Mouse (Mus musculus): ENCODE results near the gene Mettl16. TPM values are rescaled to one million over a fixed set of nuclear protein-coding genes. Genes with fewer than 3 reads are reported as not detected.

Gene Mettl16
- polyA plus RNA-seq, 1 experiment from 2014 or later = 54.3 TPM

DNA sequence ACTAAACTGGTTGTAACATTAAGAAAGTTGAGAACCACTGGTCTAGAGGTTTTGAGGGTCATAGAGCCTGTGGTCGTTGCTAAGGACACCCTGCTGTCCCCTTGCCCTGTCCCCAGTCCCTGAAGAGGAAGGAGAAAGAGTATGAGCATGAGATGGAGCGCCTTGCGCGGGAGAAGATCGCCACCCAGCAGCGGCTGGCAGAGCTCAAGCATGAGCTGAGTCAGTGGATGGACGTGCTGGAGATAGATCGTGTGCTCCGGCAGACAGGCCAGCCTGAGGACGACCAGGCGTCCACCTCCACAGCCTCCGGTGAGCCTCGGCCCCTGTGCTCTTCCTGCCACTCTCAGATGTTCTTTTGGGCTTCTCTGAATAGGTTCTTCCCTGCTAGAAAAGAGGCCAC, 71.4 kb downstream of the Mettl16 start:
- no peaks in the 10 kb centered on the region for H3K9me3 ChIP-seq
- 87% methylated on average over 13 of the region's 13 CpGs for WGBS
- H3K27me3 ChIP-seq = no peaks in the 10 kb centered on the region
- H3K36me3 ChIP-seq = peaks cover 39% of the 10 kb centered on the region
- no peak overlapping the region for H3K4me3 ChIP-seq
- no peak for ATAC-seq (replicated peaks)
- H3K4me1 ChIP-seq = peaks cover 19% of the 10 kb centered on the region
- no peak overlapping the region for H3K27ac ChIP-seq (replicated peaks)
- no peak overlapping the region for H3K9ac ChIP-seq (replicated peaks)
- no peak overlapping the region for H3K4me2 ChIP-seq (replicated peaks)

GRCm38 (mm10) chr11:74842656-74843434, 72.2 kb downstream of the Mettl16 start:
- Histone ChIP-seq H3K27me3 (no peaks in the 10 kb centered on the region), H3K36me3 (peaks cover 39% of the 10 kb centered on the region), H3K4me1 (peaks cover 11% of the 10 kb centered on the region), H3K9me3 (no peaks in the 10 kb centered on the region), H3K27ac (replicated peaks) (no peak overlapping the region), H3K4me2 (replicated peaks) (no peak overlapping the region), H3K9ac (replicated peaks) (no peak overlapping the region), H3K4me3 (no peak overlapping the region)
- 93% methylated on average over 21 of the region's 22 CpGs for WGBS
- no peak for ATAC-seq (replicated peaks)

GRCm38 (mm10) chr11:74843435-74843714, 72.7 kb downstream of the Mettl16 start:
- no peak for ATAC-seq (replicated peaks)
- Histone ChIP-seq H3K36me3 (peaks cover 39% of the 10 kb centered on the region), H3K27me3 (no peaks in the 10 kb centered on the region), H3K9ac (replicated peaks) (no peak overlapping the region), H3K27ac (replicated peaks) (no peak overlapping the region), H3K4me3 (no peak overlapping the region), H3K9me3 (no peaks in the 10 kb centered on the region), H3K4me1 (peaks cover 9% of the 10 kb centered on the region), H3K4me2 (replicated peaks) (no peak overlapping the region)
- 83% methylated on average over 2 of the region's 2 CpGs for WGBS

- Histone ChIP-seq H3K36me3 (peaks cover 39% of the 10 kb centered on the region), H3K27me3 (no peaks in the 10 kb centered on the region), H3K9ac (replicated peaks) (no peak overlapping the region), H3K9me3 (no peaks in the 10 kb centered on the region), H3K4me1 (peaks cover 8% of the 10 kb centered on the region), H3K27ac (replicated peaks) (no peak overlapping the region), H3K4me3 (no peak overlapping the region), H3K4me2 (replicated peaks) (no peak overlapping the region)
- ATAC-seq (replicated peaks) = no peak
- 62% methylated on average over 5 of the region's 5 CpGs for WGBS
Measured at GRCm38 (mm10) chr11:74843761-74844160, 73.1 kb downstream of the Mettl16 start.

GRCm38 (mm10) chr11:74845784-74846183, 75.2 kb downstream of the Mettl16 start:
- Histone ChIP-seq H3K4me1 (no peaks in the 10 kb centered on the region), H3K27ac (replicated peaks) (no peak overlapping the region), H3K4me3 (no peak overlapping the region), H3K9ac (replicated peaks) (no peak overlapping the region), H3K27me3 (no peaks in the 10 kb centered on the region), H3K36me3 (peaks cover 39% of the 10 kb centered on the region), H3K9me3 (no peaks in the 10 kb centered on the region), H3K4me2 (replicated peaks) (no peak overlapping the region)
- no peak for ATAC-seq (replicated peaks)
- WGBS = 69% methylated on average over 3 of the region's 3 CpGs

DNA sequence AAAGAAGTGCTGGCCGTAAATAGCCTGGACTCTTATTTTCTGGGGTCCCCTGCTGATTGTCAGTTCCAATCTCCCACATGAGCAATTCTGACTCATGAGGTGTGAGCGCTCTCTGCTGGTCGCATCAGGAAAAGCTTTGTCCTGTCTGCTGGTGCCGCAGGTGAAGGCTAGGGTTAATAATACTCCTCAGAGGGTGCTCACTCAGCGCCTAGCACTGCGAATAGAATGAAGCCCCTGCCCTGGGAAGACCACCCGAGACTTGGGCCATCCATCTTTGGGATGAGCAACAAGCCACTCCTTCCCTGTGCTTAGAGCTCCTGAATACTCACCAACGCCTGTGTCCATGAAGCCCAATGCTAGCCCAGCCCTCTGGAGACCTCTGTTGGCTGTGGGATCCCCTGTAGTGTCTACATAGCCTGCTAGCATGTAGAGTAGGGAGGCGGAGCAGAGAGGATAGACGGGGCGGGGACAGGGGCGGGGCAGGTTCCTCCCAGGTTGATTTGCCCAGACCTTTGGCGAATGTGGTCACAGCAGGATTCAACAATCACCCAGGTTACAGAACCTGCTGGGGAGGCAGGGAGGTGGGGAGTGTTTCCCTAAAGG, 77.4 kb downstream of the Mettl16 start:
- Histone ChIP-seq H3K4me2 (replicated peaks) (no peak overlapping the region), H3K9me3 (no peaks in the 10 kb centered on the region), H3K36me3 (peaks cover 31% of the 10 kb centered on the region), H3K4me1 (no peaks in the 10 kb centered on the region), H3K9ac (replicated peaks) (no peak overlapping the region), H3K27me3 (no peaks in the 10 kb centered on the region), H3K27ac (replicated peaks) (no peak overlapping the region), H3K4me3 (no peak overlapping the region)
- 4% methylated on average over 13 of the region's 13 CpGs for WGBS
- ATAC-seq (replicated peaks) = peak; percentile 54

- no peak for ATAC-seq (replicated peaks)
- H3K27ac ChIP-seq (replicated peaks) = no peak overlapping the region
- no peaks in the 10 kb centered on the region for H3K9me3 ChIP-seq
- WGBS = 88% methylated on average over 14 of the region's 14 CpGs
- no peak overlapping the region for H3K9ac ChIP-seq (replicated peaks)
- H3K4me2 ChIP-seq (replicated peaks) = no peak overlapping the region
- H3K36me3 ChIP-seq = peaks cover 14% of the 10 kb centered on the region; the same call in 1 of the 2 replicates
- H3K27me3 ChIP-seq = no peaks in the 10 kb centered on the region
- no peaks in the 10 kb centered on the region for H3K4me1 ChIP-seq
- no peak overlapping the region for H3K4me3 ChIP-seq
Measured at GRCm38 (mm10) chr11:74850998-74851661, 80.5 kb downstream of the Mettl16 start.

DNA sequence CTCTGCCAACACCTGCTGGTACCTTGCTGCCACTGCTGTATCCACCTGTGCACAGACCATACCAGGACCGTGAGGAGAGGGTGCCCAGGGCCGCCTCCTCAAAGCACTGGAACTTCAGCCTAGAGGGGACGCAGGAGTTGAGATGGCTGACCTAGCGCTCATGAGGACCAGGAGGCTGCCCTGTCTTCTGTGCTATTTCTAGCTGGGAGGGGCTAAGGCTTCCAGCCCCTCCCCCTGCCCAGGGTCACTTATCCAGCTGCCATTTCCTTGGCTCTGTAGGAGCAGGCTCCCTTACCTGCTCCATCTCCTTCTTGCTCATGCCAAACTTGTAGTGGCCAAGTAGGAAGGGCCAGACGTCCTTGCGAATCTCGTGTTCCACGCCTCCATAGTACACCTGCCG, 87.1 kb downstream of the Mettl16 start:
- 89% methylated on average over 9 of the region's 9 CpGs for WGBS
- no peak for ATAC-seq (replicated peaks)
- H3K27me3 ChIP-seq = no peaks in the 10 kb centered on the region
- H3K9me3 ChIP-seq = no peaks in the 10 kb centered on the region
- H3K9ac ChIP-seq (replicated peaks) = no peak overlapping the region
- no peak overlapping the region for H3K27ac ChIP-seq (replicated peaks)
- no peak overlapping the region for H3K4me3 ChIP-seq
- peaks cover 20% of the 10 kb centered on the region; the same call in 1 of the 2 replicates for H3K36me3 ChIP-seq
- H3K4me1 ChIP-seq = no peaks in the 10 kb centered on the region
- H3K4me2 ChIP-seq (replicated peaks) = no peak overlapping the region

DNA sequence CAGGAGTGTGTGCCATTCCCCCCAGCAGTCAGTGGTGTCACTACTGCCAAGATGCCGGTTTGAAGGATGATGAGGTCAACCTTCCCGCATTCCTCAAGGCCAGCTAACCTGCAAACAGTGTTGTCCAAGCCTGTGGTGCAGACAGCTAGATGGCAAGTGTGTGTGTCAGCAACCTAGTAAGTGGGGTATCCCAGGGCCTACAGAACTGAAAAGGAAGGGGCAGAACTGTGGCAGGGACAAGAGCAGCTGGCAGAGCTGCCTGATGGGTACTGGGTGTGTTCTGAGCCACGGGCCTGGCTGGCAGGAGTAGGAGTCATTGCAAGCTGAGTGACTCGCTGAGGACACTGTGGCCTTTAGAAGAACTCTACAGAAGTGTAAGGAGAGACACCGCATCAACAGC, 91.5 kb downstream of the Mettl16 start:
- no peaks in the 10 kb centered on the region for H3K9me3 ChIP-seq
- peaks cover 13% of the 10 kb centered on the region for H3K36me3 ChIP-seq
- H3K27me3 ChIP-seq = no peaks in the 10 kb centered on the region
- no peak overlapping the region for H3K4me3 ChIP-seq
- H3K4me2 ChIP-seq (replicated peaks) = no peak overlapping the region
- no peak overlapping the region for H3K27ac ChIP-seq (replicated peaks)
- H3K4me1 ChIP-seq = peaks cover 8% of the 10 kb centered on the region; the same call in 1 of the 2 replicates
- no peak overlapping the region for H3K9ac ChIP-seq (replicated peaks)
- ATAC-seq (replicated peaks) = no peak
- WGBS = 84% methylated on average over 5 of the region's 5 CpGs

DNA sequence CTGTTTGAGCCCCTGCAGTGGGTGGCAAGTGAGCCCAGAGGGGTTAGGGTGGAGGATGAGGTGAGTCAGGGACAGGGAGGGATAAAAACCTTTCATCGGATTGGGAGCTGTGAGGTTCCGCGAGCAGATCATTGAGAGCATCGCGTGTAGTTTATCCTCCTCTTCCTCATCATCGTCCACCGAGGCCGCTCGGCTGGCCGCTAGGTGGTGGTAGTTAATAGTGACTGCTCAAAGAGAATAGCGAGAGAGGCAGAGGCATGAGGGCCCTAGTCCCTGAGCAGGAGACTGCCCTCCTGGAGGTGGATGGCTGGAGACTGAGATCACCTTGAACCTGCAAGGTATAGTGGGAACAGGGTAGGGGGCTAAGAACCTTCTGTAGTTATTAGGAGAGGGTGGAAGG, 92.8 kb downstream of the Mettl16 start:
- Histone ChIP-seq H3K4me3 (no peak overlapping the region), H3K27ac (replicated peaks) (no peak overlapping the region), H3K36me3 (peaks cover 9% of the 10 kb centered on the region), H3K9ac (replicated peaks) (no peak overlapping the region), H3K9me3 (no peaks in the 10 kb centered on the region), H3K27me3 (no peaks in the 10 kb centered on the region), H3K4me2 (replicated peaks) (no peak overlapping the region), H3K4me1 (peaks cover 10% of the 10 kb centered on the region; the same call in 1 of the 2 replicates)
- WGBS = 27% methylated on average over 11 of the region's 11 CpGs
- no peak for ATAC-seq (replicated peaks)

GRCm38 (mm10) chr11:74864421-74864820, 93.8 kb downstream of the Mettl16 start:
- no peak overlapping the region for H3K4me2 ChIP-seq (replicated peaks)
- no peak overlapping the region for H3K9ac ChIP-seq (replicated peaks)
- peaks cover 6% of the 10 kb centered on the region for H3K36me3 ChIP-seq
- WGBS = 87% methylated on average over 9 of the region's 9 CpGs
- no peak overlapping the region for H3K27ac ChIP-seq (replicated peaks)
- ATAC-seq (replicated peaks) = no peak
- H3K9me3 ChIP-seq = no peaks in the 10 kb centered on the region
- peaks cover 10% of the 10 kb centered on the region; the same call in 1 of the 2 replicates for H3K4me1 ChIP-seq
- no peak overlapping the region for H3K4me3 ChIP-seq
- H3K27me3 ChIP-seq = no peaks in the 10 kb centered on the region

DNA sequence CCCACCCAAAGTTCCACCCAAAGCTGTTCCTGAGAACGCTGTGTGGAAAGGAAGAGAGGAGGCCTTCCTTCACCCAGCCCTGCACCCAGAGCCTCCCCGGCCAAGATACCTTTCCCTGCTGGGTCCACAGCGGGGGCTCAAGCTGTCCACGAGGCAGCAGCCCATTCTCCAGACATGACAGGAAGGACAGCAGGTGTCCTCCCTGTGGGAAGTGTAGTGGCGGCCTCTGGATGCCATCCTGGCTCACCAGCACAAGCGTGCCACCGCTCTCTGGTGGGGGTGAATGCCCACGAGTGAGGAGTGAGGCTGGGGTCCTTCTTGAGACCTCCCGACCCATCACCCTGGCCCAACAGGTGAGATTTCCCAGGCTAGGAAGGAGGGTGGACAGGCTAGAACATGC, 94.6 kb downstream of the Mettl16 start:
- H3K4me3 ChIP-seq = no peak overlapping the region
- H3K27me3 ChIP-seq = no peaks in the 10 kb centered on the region
- H3K4me1 ChIP-seq = peaks cover 10% of the 10 kb centered on the region; the same call in 1 of the 2 replicates
- no peak overlapping the region for H3K9ac ChIP-seq (replicated peaks)
- 83% methylated on average over 9 of the region's 9 CpGs for WGBS
- no peak overlapping the region for H3K4me2 ChIP-seq (replicated peaks)
- no peak for ATAC-seq (replicated peaks)
- H3K36me3 ChIP-seq = peaks cover 6% of the 10 kb centered on the region
- no peaks in the 10 kb centered on the region for H3K9me3 ChIP-seq
- H3K27ac ChIP-seq (replicated peaks) = no peak overlapping the region
